Mouse (Mus musculus) CD4-positive naive resting alpha-beta T cell, adult 57 days (primary cell): Measurements from ENCODE around the gene Mrgpra3. TPM values are rescaled to one million over a fixed set of nuclear protein-coding genes. Genes with fewer than 3 reads are reported as not detected.

ENCODE experiments used
- total RNA-seq: library from RNA; stranded (reverse); gene quantifications from one replicate; pipeline ENCODE4 v1.2.4, GENCODE M21; 2023

Mrgpra3 gene
- total RNA-seq: not detected

DNA sequence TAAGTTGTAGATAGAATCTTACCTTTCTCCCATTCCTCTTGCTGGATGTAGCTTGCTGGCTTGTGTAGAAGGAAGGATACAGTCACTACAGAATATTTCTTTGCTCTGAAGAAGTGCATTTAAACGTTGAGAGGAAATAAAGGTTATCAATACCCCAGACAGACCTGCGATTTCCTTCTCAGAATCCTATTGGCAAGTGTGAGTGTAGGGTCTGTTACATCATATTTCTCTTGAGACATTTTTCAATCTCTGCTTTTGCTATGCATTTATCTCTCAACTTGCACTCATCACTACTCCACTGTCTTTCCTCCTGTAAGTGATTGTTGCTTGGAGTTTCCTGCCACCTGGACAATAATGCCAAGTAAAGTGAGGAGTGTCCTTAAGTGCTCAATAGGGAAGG lies at the start of gene Mrgpra3:
Gene Mrgpra3, minus strand, starts transcription at position 101 of the 400 bp plus-strand sequence.

Other genes with a start within 250 kb of the Mrgpra3 start
- not detected for gene Mrgpra1, start 247.1 kb downstream of the Mrgpra3 start, total RNA-seq
- not detected for gene Mrgpra2a, start 149.2 kb downstream of the Mrgpra3 start, total RNA-seq
- gene Mrgpra2b, start 72.5 kb downstream of the Mrgpra3 start, total RNA-seq: not detected